Mouse (Mus musculus) MEL (cell line): ENCODE data around the gene Xntrpc.

Source experiments
- CHD2 ChIP-seq: IDR thresholded peaks from 2 replicates; pipeline ENCODE4 v1.6.1; 2011; ENCODE audit warnings: low read length, improper control_type of control experiment
- CTCF ChIP-seq, 3 experiments: IDR thresholded peaks in 2 of 3; conservative IDR thresholded peaks in 1 of 3; 2 replicates each; pipeline ENCODE4 v1.5.1; 2011 to 2012; ENCODE audit warnings: low read length in 3 of 3, low read depth in 2 of 3, mild to moderate bottlenecking in 2 of 3, improper control_type of control experiment in 1 of 3, inconsistent platforms in 1 of 3, mixed read lengths in 1 of 3, moderate library complexity in 1 of 3; ENCODE audit not compliant: control insufficient read depth in 1 of 3, insufficient read depth in 1 of 3, poor library complexity in 1 of 3, severe bottlenecking in 1 of 3
- GATA1 ChIP-seq: IDR thresholded peaks from 2 replicates; pipeline ENCODE4 v1.6.1; 2011; ENCODE audit warnings: low read depth, low read length, improper control_type of control experiment

- no peak for TF ChIP-seq CHD2
- no peak for TF ChIP-seq GATA1
- TF ChIP-seq CTCF (IDR thresholded peaks at IDR 0.05 in 2 of 3, conservative IDR thresholded peaks at IDR 0.05 in 1 of 3; ENCODE audit: control insufficient read depth in 1 of 3, insufficient read depth in 1 of 3, low read depth in 2 of 3, low read length in 3 of 3, poor library complexity in 1 of 3, severe bottlenecking in 1 of 3) = no peak
Measured at GRCm38 (mm10) chr7:102113151-102113729, 47.7 kb downstream of the Xntrpc start.
